Mouse (Mus musculus): ENCODE data around the gene Cyp8b1.

The Cyp8b1 gene

DNA sequence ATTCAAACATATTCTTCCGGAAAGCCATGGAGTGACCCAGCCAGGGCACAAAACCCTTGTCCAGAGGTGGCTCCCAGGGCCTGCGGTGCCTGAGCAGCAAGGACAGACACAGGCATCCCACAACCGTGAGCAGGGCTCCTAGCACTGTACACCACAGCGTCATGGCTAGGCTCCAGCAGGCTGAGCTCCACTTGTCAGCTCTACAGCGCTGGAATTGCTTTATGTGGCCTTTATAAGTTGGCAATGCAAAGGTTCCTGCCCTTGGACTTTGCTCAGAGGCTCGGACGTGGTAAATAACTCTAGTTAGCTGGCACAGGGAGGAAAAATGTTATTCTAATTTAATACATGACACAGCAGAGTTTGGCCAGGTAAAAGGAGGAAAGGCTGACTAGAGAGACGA lies at the start of gene Cyp8b1:
Cyp8b1 (minus strand) TSS at position 204 of the 400 bp plus-strand sequence.
- DNase-seq, result no peak

DNA sequence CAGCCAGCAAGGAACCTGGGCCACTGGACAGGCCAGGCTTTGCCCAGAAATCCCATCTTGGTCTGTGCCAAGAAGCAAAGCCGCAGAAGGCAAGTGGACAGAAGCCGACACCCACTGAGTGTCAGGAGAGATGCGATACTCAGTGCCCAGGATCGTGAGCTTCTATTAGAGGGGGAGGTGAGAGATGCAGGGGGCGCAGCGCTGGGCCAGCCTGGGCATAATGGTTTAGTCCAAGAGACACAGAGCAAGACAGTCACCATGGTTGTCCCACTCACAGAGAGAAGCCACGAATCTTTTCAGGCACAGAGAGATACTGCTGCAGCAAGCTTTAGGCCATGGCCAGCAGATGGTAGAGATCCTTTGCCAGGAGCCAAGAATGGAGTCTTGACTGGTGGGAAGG lies 48.8 kb upstream of the Cyp8b1 start:
- no peak for DNase-seq

DNA sequence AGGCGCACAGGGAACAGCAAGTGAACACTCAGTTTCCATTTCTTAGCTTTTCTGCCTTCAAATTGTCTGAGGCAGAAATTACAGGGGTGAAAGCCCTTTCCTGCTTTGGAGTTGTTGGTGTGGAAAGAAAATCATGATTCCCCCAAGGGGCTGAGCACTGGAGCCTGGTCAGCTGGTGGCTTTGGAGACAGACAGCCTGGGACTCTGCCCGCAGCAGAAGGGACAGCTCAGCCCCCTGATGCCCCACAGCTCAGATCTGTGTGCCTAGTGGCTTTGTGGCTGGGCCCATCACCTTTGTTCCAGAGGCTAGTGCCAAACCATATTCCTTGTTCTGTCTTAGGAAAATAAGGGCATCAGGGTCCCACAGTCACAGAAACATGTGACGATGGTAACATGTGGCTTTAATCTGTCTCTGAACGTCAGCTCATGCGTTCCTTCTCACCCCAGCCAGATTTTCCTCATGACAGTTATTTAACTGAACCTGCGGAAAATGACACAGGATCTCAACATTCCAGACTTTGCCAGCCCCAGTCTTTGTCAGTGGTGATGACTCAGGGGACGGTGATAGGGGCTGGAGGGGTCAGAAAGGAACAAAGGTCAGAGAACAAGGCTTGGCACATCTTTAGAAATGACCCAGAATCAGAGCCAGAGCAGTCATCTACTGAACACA lies 44.0 kb upstream of the Cyp8b1 start:
- no peak for DNase-seq

DNA sequence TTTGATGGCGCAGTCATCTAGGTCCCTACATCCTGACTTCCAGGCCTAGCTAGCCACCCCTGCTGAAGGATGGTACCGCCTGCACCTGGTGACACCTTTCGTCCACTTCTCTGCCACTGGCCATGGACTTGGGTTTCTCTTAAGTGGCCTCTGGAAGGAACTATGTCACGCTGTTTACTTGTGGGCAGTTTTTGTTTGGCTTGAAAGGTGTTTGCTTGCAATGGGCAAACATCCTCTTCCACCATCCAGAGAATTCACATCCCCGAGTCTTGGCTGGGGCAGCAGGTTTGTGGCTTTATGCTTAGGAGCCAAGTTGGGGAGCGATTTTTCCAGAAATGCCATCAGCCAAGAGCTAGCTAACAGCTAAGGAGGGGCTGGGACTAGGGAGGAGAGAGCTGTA lies 36.5 kb upstream of the Cyp8b1 start:
- DNase-seq, result no peak

DNA sequence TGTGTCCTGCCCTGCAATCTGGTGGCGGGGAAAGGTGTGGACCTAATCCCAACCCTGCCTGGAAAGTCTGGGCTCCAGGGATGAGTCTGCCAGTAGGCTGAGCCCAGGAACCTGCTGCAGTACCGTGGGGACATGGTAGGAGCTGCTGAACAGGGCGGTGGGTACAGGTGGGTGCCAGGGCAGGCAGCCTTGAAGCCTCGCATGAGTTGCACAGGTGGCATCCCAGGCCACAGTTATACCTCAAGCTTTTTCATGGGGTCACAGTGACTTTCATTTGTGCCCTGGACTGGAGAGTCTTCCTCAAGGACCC lies 35.0 kb upstream of the Cyp8b1 start:
- DNase-seq, result no peak

DNA sequence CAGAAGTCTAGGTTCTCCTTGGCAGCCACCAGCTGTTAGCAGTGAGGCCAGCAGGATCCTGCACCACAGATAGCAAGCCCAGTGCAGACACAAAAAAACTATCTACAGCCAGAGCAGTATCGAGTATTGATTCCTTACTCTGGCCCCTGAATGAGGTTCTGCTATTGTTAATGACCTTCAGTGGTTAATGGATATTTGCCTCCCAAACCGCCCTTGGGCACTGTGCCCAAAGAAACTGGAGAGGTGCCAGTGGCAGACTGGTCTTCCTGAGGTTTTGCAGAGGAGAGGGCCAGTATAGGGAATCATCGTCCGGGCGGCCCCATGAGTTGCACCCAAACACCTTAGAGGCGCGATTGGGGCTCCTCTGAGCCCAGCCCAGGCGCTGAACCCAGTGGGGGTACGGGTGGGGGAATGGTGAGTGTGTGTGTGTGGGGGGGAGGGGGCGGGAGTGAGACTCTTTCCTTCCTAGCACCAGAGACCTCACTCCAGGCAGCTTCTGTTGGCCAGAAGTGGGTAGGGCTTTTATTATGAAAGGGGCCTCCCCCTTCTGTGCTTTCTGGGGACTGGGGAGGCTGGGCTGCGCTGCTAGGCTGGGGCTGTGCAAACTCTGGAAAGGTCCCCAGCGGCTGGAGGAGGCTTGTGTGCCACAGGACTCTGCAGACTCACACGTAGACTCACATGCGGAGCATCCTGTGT lies 34.5 kb upstream of the Cyp8b1 start, which contains the start of gene Fam198a:
Fam198a (plus strand) TSS at position 571 of the 696 bp plus-strand sequence.
- DNase-seq, result no peak

DNA sequence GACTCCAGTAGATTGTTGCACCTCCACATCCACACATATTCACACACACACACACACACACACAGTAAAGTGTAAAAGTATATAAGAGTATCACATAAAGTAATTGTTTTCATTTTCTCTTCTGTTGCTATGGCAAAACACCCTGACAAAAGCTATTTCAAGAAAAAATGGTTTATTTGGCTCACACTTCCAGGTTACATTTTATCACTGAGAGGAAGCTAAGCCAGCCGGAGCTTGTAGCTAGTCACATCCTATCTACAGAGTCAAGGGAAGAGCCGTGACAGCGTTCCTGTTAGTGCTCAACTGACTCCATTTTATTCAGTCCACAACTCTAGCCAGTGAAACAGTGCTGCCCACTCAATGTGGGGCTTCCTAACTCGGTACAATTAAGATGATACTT lies 32.3 kb upstream of the Cyp8b1 start:
- no peak for DNase-seq

DNA sequence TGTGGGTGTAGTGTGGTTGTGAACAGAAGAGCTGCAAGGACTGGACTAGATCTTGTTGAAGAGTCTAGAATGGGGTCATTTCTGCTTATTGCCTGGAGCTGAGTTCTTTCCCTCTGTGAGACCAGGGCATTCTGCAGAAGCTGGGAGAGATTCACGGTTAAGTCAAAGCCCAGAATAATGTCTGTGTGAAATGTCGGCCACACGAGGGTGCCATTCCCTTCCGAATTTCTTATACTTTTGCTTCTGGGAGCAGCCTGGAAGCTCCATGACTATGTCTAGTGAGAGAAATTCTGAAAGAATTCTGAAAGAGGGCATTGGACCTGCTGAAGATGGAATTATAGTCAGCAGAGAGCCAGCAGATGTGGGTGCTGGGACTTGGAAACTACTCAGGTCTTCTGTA lies 31.7 kb upstream of the Cyp8b1 start:
- DNase-seq, result no peak

DNA sequence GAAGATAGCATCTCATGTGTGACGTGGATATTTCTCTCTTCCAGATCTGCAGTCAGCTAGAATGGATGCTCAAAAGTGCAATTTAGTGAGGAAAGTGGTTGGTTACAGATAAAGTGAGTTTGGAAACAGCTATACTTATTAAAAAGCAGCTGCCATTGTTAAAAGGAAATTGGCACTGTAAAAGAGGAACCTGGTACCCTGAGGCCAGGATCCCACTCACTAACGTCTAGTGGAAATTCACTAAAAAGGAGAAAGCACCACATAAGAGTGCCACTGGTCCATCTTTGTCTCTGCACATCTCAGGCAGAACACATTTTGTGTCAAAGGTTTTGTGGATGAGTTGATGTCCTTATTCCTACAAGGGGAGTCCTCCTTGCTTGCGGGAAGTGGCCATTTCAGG lies 27.5 kb upstream of the Cyp8b1 start:
- no peak for DNase-seq

DNA sequence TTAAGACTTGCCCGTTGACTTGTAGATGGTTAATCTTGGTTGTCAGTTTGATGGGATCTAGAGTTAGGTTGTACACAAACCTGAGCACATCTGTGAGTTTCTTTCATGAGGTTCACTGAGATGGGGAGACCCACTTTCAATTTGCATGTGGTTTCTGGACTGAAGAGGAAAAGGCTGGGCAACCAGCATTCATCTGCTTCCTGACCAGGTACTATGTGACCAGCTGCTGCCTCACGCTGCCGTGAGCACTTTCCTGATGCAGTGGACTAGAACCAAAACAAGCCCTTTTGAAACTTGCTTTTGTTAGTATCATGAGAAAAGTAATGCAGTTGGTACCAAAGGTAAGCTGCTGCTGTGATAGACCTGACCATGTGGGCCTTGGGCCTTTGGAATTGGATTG lies 26.9 kb upstream of the Cyp8b1 start:
- DNase-seq, result no peak

DNA sequence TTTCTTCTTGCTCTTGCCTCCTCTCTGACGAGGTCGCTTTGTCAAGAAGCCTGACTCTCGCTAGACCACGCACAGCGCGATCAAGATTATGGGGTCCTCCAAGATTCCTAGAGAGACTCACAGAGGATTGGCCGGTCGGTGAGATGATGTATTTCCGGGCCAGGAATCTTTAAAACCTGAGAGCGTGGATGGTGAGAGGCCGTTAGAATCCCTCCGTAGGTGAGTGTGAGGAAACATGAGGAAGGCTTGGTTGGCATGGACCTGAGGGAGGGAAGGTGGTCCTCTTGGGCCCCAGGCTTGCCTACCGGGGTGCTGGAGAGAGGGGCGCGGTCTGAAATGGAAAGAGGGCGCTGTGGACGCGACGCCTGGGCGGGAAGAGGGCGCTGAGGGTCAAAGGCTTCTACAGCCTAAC lies 21.8 kb upstream of the Cyp8b1 start:
- no peak for DNase-seq

DNA sequence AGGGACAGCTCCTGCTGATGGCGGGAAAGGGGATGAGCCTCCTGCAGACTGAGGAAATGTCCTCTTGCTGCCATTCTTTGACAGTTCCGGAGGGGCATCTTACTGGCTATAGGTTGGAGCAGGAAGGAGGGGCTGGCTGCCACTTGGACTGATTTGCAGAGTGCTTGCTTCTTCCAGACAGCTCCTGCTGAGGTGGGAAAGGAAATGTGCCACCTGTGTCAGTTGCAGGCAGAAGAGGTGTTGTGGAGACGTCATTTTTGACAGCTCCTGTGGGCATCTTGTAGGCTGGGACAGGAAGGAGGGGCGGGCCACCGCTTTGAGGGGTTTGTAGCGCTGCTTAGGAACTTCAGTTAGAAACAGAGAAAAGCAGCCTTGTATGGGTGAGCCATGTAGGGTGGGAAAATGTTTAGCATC lies 21.4 kb upstream of the Cyp8b1 start:
- DNase-seq, result peak in 1 of 2 experiments; percentile 26

DNA sequence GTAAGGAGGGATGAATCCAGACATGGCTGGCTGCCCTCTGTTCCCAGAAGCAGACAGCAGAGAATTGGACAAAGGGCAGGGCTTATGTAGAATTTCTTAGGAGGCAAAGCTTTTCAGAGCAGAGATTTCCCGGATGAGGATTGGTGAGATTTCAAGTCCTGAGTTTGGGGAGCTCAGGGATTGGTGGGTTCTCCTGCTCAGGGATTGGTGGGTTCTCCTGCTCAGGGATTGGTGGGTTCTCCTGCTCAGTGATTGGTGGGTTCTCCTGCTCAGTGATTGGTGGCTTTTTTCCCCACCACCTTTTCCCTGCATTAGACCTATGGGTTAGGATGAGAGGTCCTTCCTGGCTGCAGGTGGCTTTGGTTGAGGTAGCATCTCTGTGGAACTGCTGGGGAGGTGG lies 20.8 kb upstream of the Cyp8b1 start:
- DNase-seq, result no peak

DNA sequence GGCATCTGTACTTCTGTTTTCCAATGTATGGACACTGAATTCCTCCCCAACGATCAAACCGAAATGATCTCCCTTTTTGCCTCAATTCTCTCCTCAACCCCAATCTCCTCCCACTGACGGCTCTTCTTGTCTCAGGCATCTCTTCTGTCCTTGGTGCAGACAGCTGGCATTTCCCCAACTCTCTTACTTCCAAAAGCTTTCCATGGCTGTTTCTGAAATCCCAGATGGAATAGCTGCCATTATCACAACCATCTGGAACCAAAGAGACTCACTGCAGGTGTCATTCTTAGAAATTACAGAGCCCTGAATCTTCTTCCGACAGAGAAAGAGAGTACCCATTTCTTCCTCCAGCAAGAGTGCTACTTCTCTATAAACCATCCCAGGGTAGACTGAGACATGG lies 18.8 kb upstream of the Cyp8b1 start:
- DNase-seq, result no peak

DNA sequence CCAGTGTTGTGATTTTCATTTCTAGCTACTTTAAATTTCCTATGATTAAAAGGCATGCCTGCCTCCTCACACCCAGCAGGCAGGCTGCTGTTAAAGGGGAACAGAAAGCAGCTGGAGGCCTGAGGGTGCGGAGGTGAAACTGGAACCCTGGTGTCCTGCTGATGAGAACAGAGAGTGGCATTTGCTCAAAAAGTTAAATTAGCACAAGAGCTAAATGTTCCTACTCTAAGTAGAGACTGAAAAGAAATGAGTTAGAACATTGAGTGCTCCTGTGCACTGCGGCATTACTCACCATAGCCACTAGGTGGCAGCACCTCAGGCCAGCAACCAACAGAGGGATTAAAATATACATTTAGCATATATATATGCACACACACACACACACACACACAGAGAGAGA lies 12.4 kb upstream of the Cyp8b1 start:
- DNase-seq, result peak in 1 of 2 experiments; percentile 33

DNA sequence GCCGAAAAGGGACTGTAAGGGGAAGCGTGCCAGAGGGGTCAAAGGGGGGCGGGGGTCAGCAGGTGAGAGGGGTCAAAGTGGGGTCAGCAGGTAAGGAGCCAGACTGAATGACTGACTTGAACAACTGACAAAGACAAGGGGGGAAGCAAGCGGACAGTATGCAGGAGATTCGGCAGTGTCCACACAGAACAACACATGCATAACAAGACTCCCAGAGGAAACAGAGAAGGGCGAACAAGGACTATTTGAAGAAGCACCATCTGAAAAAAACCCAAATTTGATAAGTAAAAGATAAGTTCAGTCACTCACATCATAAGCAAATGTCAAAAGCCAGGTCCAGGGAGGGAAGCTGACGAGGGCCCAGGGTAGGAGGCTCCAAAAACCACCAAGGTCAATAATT lies 11.6 kb upstream of the Cyp8b1 start:
- no peak for DNase-seq

DNA sequence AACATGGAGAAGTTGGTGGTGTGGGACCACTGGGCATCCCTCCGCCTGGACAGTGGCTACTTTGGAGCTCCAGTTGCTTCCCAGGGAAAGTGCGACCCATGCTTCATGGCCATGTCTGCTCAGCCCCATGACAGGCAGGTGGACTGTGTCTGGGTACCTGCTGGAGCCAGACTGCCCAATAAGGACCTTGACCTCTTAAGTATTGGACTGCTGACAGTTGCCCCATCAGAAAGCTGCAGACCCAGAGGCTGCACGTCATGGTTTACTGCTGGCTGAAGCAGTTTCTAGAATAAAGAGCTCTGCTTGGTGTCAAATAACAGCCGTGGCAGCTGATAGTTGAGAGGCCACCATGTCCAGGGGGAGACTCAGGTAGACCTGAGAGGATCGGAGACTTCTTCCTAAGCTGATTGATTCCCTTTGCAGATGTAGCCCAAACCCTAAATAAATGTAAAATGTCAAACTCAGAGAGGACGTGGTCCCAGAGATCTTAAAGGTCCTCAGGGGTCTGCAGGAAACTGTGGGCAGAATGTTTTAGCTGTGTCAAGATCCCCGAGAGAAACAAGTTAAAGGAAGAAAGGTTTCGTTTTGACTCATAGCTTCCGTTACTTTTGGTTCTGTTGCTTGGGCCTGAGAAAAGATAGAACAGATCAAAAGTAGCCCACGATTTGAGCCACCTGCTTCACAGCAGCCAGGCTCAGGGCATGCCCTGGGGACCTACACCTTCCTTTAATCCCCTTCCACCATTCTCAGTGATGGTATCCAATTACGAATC lies 10.7 kb upstream of the Cyp8b1 start:
- no peak for DNase-seq

DNA sequence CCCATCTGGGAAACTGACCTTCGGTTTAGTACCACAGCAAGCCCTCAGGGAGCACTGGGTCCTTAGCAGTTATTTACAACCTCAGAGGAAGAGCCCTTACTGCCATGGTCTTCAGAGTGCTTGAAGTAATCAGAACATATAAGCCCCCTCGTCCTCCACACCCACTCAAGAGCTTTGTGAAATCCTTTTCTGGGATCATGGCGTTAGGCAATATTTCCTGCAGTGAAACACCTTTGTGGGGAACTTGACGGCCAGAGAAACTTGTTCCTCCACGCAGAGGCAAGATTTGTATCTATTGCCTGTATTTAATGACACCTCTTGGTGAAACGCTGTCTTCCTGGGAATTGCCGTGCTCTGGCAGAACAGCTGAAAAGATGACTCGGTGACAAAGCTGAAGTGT lies 9.9 kb upstream of the Cyp8b1 start:
- DNase-seq, result no peak

DNA sequence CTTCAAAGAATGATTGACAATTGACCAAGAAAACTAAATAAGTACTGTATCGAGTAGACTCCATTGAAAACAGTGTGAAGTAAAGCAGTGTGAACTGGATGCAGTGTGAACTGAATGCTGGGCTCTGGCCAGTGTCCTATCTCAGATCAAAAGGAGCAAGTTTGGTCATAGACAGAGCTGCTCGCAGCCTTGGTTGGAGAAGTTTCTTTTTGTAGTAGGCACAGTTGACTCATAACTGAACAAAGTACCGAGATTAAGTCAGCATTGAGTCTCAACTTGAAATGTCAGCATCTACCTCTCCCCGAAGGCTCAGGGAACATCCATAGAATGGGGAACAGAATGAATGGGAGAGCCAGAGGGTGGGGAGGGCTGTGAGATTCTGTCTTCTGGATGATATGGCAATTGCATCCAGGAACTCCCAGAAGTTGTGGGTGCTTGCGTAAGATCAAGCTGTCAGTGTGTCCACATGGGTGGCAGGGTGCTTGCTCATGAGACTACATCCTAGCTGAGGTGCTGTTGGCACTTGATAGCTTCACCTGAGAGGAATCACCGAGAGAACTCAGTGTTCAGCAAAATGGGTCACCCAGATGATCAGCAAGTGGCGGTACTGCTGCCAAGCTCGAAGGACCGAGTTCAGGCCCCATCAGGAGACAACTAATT lies 8.9 kb upstream of the Cyp8b1 start:
- no peak for DNase-seq

DNA sequence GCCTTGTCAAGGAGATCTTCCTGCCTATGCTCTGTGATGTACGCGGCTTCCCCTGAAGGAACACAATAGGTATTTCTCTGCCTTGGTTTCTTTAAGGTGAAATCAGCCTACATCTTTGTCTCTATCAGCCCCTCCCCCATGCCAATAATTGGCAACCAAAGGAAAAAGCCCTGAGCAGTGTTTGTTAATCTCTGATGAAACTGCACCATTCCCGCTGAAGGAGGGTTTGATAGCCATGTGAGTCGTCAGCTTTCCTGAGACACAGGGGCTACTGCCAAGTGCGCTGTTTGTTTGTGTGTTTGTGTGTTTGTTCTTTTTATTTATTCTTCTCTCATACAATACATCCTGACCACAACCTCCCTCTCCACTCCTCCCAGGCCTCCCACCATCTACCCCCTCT lies 7.8 kb upstream of the Cyp8b1 start:
- no peak for DNase-seq

DNA sequence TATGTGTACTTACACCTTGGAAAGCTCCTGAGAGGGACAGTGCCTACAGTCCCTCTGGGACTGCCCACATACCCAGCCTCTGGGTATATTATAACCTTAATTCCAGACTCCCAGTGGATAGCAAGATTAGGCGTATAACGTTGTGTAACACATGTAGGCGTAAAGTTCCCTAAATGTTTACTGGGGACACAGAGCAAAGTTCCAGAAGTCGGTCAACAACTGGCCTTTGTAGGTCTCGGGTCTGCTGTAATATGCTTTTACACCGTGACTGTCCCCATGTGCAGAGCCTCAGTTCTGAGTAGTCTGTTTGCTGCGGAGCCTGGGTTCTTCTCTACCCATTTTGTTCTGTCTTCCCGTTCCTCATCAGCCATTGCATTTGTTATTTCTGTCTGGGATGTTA lies 7.3 kb upstream of the Cyp8b1 start:
- DNase-seq, result no peak

DNA sequence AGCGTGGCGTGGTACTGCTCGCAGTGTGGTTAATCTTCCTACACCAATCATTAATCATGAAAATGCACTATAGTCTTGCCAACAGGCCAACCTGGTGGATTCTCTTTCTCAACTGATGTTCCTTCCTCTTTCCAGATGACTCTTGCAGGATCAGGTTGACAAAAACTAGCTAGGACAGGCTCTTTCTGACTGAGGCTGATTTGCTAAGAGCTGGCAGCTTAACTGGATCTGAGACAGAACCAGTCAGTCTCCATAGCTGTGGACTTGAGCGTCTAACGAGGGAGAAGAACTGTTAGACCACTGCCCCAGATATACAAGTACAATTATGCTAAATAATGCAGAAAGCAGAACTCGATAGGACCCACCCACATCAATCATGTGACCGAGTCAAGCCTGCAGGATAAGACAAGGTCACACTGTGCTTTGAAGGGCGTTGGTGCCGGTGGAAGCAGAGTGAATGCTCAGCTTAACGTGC lies 3.0 kb upstream of the Cyp8b1 start:
- no peak for DNase-seq

DNA sequence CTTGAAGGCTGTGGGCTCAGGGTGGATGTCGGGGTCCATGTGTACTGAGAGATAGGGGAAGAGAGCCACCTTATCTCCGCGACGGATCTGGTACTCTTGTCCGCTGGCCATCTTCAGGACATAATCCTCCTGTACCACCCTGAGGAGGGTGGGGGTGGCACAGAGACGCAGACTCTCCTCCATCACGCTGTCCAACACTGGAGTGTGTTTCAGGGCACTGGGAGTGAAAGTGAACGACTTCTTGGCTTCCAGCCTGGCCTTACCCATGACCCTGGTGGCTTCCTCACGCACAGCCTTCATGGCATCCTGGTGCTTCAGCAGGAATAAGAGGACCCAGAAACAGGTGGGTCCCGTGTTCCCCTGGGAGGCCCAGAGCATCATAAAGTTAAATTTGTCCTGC lies 1.0 kb downstream of the Cyp8b1 start:
- no peak for DNase-seq

All from thymus, adult 18-20 months (tissue).